Mouse (Mus musculus): ENCODE measurements around the gene Fgfr2.
A peak's percentile ranks its signal among the peaks of the same experiment; 100 is the strongest.
"Not testable (repeated sequence)": the region's sequence is repeated elsewhere in the genome, so short reads cannot be mapped to it uniquely, and the experiment has no call there.

Gene Fgfr2

GRCm38 (mm10) chr7:132675922-132676321 is 447.2 kb downstream of the Fgfr2 start:
- DNase-seq (ENCODE audit: low read depth in 1 of 2, low spot score in 2 of 2) = no peak

GRCm38 (mm10) chr7:132673931-132674755 is 449.0 kb downstream of the Fgfr2 start:
- DNase-seq (ENCODE audit: low read depth in 1 of 2, low spot score in 2 of 2) = no peak

- DNase-seq (ENCODE audit: low read depth in 1 of 2, low spot score in 2 of 2) = peak; percentile 23 to 40
Observed at GRCm38 (mm10) chr7:132672481-132672959, 450.6 kb downstream of the Fgfr2 start.

- no peak for DNase-seq (ENCODE audit: low read depth in 1 of 2, low spot score in 2 of 2)
Observed at GRCm38 (mm10) chr7:132670863-132671165, 452.3 kb downstream of the Fgfr2 start.

- no peak for DNase-seq (ENCODE audit: low read depth in 1 of 2, low spot score in 2 of 2)
Observed at GRCm38 (mm10) chr7:132669999-132670862, 452.9 kb downstream of the Fgfr2 start.

GRCm38 (mm10) chr7:132668604-132669003 is 454.5 kb downstream of the Fgfr2 start:
- DNase-seq (ENCODE audit: low read depth in 1 of 2, low spot score in 2 of 2) = no peak

GRCm38 (mm10) chr7:132666516-132666915 is 456.6 kb downstream of the Fgfr2 start:
- DNase-seq (ENCODE audit: low read depth in 1 of 2, low spot score in 2 of 2) = no peak

GRCm38 (mm10) chr7:132665664-132666382 is 457.3 kb downstream of the Fgfr2 start:
- no peak for DNase-seq (ENCODE audit: low read depth in 1 of 2, low spot score in 2 of 2)

- DNase-seq (ENCODE audit: low read depth in 1 of 2, low spot score in 2 of 2) = no peak
Observed at GRCm38 (mm10) chr7:132664815-132665214, 458.3 kb downstream of the Fgfr2 start.

- not testable (repeated sequence) for DNase-seq (ENCODE audit: low read depth in 1 of 2, low spot score in 2 of 2)
Observed at GRCm38 (mm10) chr7:132662831-132663230, 460.3 kb downstream of the Fgfr2 start.

- no peak for DNase-seq (ENCODE audit: low read depth in 1 of 2, low spot score in 2 of 2)
Observed at GRCm38 (mm10) chr7:132659633-132660032, 463.5 kb downstream of the Fgfr2 start.

- DNase-seq (ENCODE audit: low read depth in 1 of 2, low spot score in 2 of 2) = no peak
Observed at GRCm38 (mm10) chr7:132658688-132659087, 464.5 kb downstream of the Fgfr2 start.

GRCm38 (mm10) chr7:132658058-132658450 is 465.1 kb downstream of the Fgfr2 start:
- no peak for DNase-seq (ENCODE audit: low read depth in 1 of 2, low spot score in 2 of 2)

GRCm38 (mm10) chr7:132657371-132658057 is 465.6 kb downstream of the Fgfr2 start:
- no peak for DNase-seq (ENCODE audit: low read depth in 1 of 2, low spot score in 2 of 2)

GRCm38 (mm10) chr7:132656548-132656947 is 466.6 kb downstream of the Fgfr2 start:
- DNase-seq (ENCODE audit: low read depth in 1 of 2, low spot score in 2 of 2) = peak; percentile 73 to 75

- DNase-seq (ENCODE audit: low read depth in 1 of 2, low spot score in 2 of 2) = peak; percentile 65 to 81
Observed at GRCm38 (mm10) chr7:132656075-132656474, 467.1 kb downstream of the Fgfr2 start.

GRCm38 (mm10) chr7:132654412-132654811 is 468.7 kb downstream of the Fgfr2 start:
- no peak for DNase-seq (ENCODE audit: low read depth in 1 of 2, low spot score in 2 of 2)

GRCm38 (mm10) chr7:132646514-132646913 is 476.6 kb downstream of the Fgfr2 start:
- no peak for DNase-seq (ENCODE audit: low read depth in 1 of 2, low spot score in 2 of 2)

GRCm38 (mm10) chr7:132644605-132645279 is 478.4 kb downstream of the Fgfr2 start:
- no peak for DNase-seq (ENCODE audit: low read depth in 1 of 2, low spot score in 2 of 2)

- no peak for DNase-seq (ENCODE audit: low read depth in 1 of 2, low spot score in 2 of 2)
Observed at GRCm38 (mm10) chr7:132641606-132642005, 481.5 kb downstream of the Fgfr2 start.

Measured in monocyte, adult 2 months (primary cell).